Mouse (Mus musculus) erythroblast, embryonic 14.5 days (primary cell): ENCODE measurements around the gene Polr2b.

Source experiments
- GATA1 ChIP-seq: IDR thresholded peaks from 2 replicates; pipeline ENCODE4 v1.6.1; 2012; ENCODE audit warnings: low read length, inconsistent platforms, mixed read lengths
- TAL1 ChIP-seq: IDR thresholded peaks from 3 replicates; pipeline ENCODE4 v1.6.1; 2012; ENCODE audit warnings: low read length, inconsistent platforms, mixed read lengths

GRCm38 (mm10) chr5:77309924-77310772 lies at the start of gene Polr2b, which contains the start of gene Noa1:
- TF ChIP-seq GATA1: no peak
- TF ChIP-seq TAL1: no peak
